Mouse (Mus musculus) megakaryocyte, embryonic 14.5 days (primary cell): Measurements from ENCODE around the gene Cnih3.

Experiments
- FLI1 ChIP-seq: IDR thresholded peaks from 2 replicates; pipeline ENCODE4 v1.6.1; 2012; ENCODE audit warnings: low read length, inconsistent platforms, mixed read lengths
- GATA1 ChIP-seq: IDR thresholded peaks from 3 replicates; pipeline ENCODE4 v1.6.1; 2012; ENCODE audit warnings: mixed read lengths, low read length, inconsistent platforms, borderline replicate concordance

- no peak for TF ChIP-seq GATA1
- TF ChIP-seq FLI1 = no peak
These were observed 93.3 kb downstream of the Cnih3 start for GRCm38 (mm10) chr1:181445630-181446257.
